Mouse (Mus musculus): ENCODE results near the gene Dach1.

The Dach1 gene

GRCm38 (mm10) chr14:98108764-98109163, 60.8 kb downstream of the Dach1 start:
- peak; percentile 18 for DNase-seq (ENCODE audit: extremely low spot score)

- no peak for DNase-seq (ENCODE audit: extremely low spot score)
Observed at GRCm38 (mm10) chr14:98106208-98106607, 63.4 kb downstream of the Dach1 start.

- no peak for DNase-seq (ENCODE audit: extremely low spot score)
Observed at GRCm38 (mm10) chr14:98104314-98104955, 65.1 kb downstream of the Dach1 start.

- DNase-seq (ENCODE audit: extremely low spot score) = no peak
Observed at GRCm38 (mm10) chr14:98095229-98095628, 74.3 kb downstream of the Dach1 start.

GRCm38 (mm10) chr14:98089246-98089645, 80.3 kb downstream of the Dach1 start:
- no peak for DNase-seq (ENCODE audit: extremely low spot score)

GRCm38 (mm10) chr14:98087355-98087754, 82.2 kb downstream of the Dach1 start:
- DNase-seq (ENCODE audit: extremely low spot score) = no peak

GRCm38 (mm10) chr14:98086794-98087193, 82.8 kb downstream of the Dach1 start:
- DNase-seq (ENCODE audit: extremely low spot score) = no peak

GRCm38 (mm10) chr14:98085141-98085540, 84.4 kb downstream of the Dach1 start:
- no peak for DNase-seq (ENCODE audit: extremely low spot score)

- DNase-seq (ENCODE audit: extremely low spot score) = no peak
Observed at GRCm38 (mm10) chr14:98084720-98085119, 84.8 kb downstream of the Dach1 start.

- DNase-seq (ENCODE audit: extremely low spot score) = no peak
Observed at GRCm38 (mm10) chr14:98083419-98083818, 86.1 kb downstream of the Dach1 start.

- DNase-seq (ENCODE audit: extremely low spot score) = no peak
Observed at GRCm38 (mm10) chr14:98080014-98080413, 89.6 kb downstream of the Dach1 start.

- no peak for DNase-seq (ENCODE audit: extremely low spot score)
Observed at GRCm38 (mm10) chr14:98077996-98078395, 91.6 kb downstream of the Dach1 start.

GRCm38 (mm10) chr14:98073421-98074080, 96.0 kb downstream of the Dach1 start:
- DNase-seq (ENCODE audit: extremely low spot score) = no peak

- DNase-seq (ENCODE audit: extremely low spot score) = peak; percentile 21
Observed at GRCm38 (mm10) chr14:98072647-98073420, 96.7 kb downstream of the Dach1 start.

GRCm38 (mm10) chr14:98071877-98072276, 97.7 kb downstream of the Dach1 start:
- peak; percentile 41 for DNase-seq (ENCODE audit: extremely low spot score)

GRCm38 (mm10) chr14:98067273-98067905, 102.2 kb downstream of the Dach1 start:
- DNase-seq (ENCODE audit: extremely low spot score) = no peak

GRCm38 (mm10) chr14:98064190-98064589, 105.4 kb downstream of the Dach1 start:
- no peak for DNase-seq (ENCODE audit: extremely low spot score)

GRCm38 (mm10) chr14:98049329-98049728, 120.2 kb downstream of the Dach1 start:
- DNase-seq (ENCODE audit: extremely low spot score) = no peak

- no peak for DNase-seq (ENCODE audit: extremely low spot score)
Observed at GRCm38 (mm10) chr14:98048403-98048802, 121.2 kb downstream of the Dach1 start.

- DNase-seq (ENCODE audit: extremely low spot score) = no peak
Observed at GRCm38 (mm10) chr14:98047670-98048069, 121.9 kb downstream of the Dach1 start.

GRCm38 (mm10) chr14:98046960-98047359, 122.6 kb downstream of the Dach1 start:
- DNase-seq (ENCODE audit: extremely low spot score) = no peak

GRCm38 (mm10) chr14:98038524-98038923, 131.0 kb downstream of the Dach1 start:
- no peak for DNase-seq (ENCODE audit: extremely low spot score)
